Mouse (Mus musculus) macrophage (primary cell): Measurements from ENCODE around the gene Prss32. TPM values are rescaled to one million over a fixed set of nuclear protein-coding genes. Genes with fewer than 3 reads are reported as not detected.

Experiments
- H3K27ac ChIP-seq: fragments of 350-480 bp; formaldehyde crosslinking; 2 replicates; pipeline ENCODE4 v1.9.0; 2021
- H3K36me3 ChIP-seq: fragments of 350-480 bp; formaldehyde crosslinking; 2 replicates; pipeline ENCODE4 v1.9.0; 2021; ENCODE audit errors: inconsistent target
- H3K4me3 ChIP-seq: fragments of 350-480 bp; formaldehyde crosslinking; 2 replicates; pipeline ENCODE4 v1.9.0; 2021; ENCODE audit errors: inconsistent target
- H3K79me2 ChIP-seq: fragments of 350-480 bp; formaldehyde crosslinking; 2 replicates; pipeline ENCODE4 v1.9.0; 2021; ENCODE audit errors: inconsistent target
- WGBS: methylation state at CpG from one replicate; pipeline ENCODE4 v1.1.7; 2026; ENCODE audit warnings: inconsistent platforms; ENCODE audit not compliant: missing documents; 5-methylcytosine and 5-hydroxymethylcytosine counted together
- polyA plus RNA-seq: library from polyadenylated mRNA; stranded (reverse); fragments of 250-400 nt; gene quantifications from 3 replicates; pipeline ENCODE4 v1.2.4, GENCODE M21; 2018; ENCODE audit warnings: inconsistent platforms

Prss32 gene
- polyA plus RNA-seq, 1 experiment from 2014 or later: not detected

GRCm38 (mm10) chr17:23823018-23823417 lies 20.6 kb upstream of the Prss32 start:
- H3K79me2 ChIP-seq: peaks cover 51% of the 10 kb centered on the region
- 94% methylated on average over 15 of the region's 16 CpGs for WGBS
- no peak overlapping the region for H3K4me3 ChIP-seq
- H3K36me3 ChIP-seq: peaks cover 69% of the 10 kb centered on the region
- H3K27ac ChIP-seq: no peak overlapping the region

GRCm38 (mm10) chr17:23823614-23824013 lies 20.0 kb upstream of the Prss32 start:
- H3K79me2 ChIP-seq: peaks cover 51% of the 10 kb centered on the region
- H3K4me3 ChIP-seq: no peak overlapping the region
- 96% methylated on average over 12 of the region's 12 CpGs for WGBS
- no peak overlapping the region for H3K27ac ChIP-seq
- peaks cover 63% of the 10 kb centered on the region for H3K36me3 ChIP-seq

- Histone ChIP-seq H3K79me2 (peaks cover 32% of the 10 kb centered on the region), H3K4me3 (no peak overlapping the region), H3K36me3 (peaks cover 43% of the 10 kb centered on the region), H3K27ac (no peak overlapping the region)
- 87% methylated on average over 4 of the region's 4 CpGs for WGBS
Observed at GRCm38 (mm10) chr17:23825591-23825990, 18.1 kb upstream of the Prss32 start.

GRCm38 (mm10) chr17:23828271-23829001 lies 15.2 kb upstream of the Prss32 start:
- Histone ChIP-seq H3K27ac (peak overlapping the region; percentile 34), H3K36me3 (peaks cover 15% of the 10 kb centered on the region), H3K79me2 (peaks cover 28% of the 10 kb centered on the region), H3K4me3 (peak overlapping the region; percentile 78)
- 3% methylated on average over 47 of the region's 47 CpGs for WGBS

GRCm38 (mm10) chr17:23829064-23829619 lies 14.5 kb upstream of the Prss32 start, which contains the start of gene Elob:
Gene Elob (minus strand): TSS chr17:23829136.
- WGBS: under 1% methylated on average over 25 of the region's 42 CpGs
- peaks cover 28% of the 10 kb centered on the region for H3K79me2 ChIP-seq
- H3K36me3 ChIP-seq: peaks cover 8% of the 10 kb centered on the region
- H3K27ac ChIP-seq: peak within 1 kb of the TSS; percentile 80
- peak within 1 kb of the TSS; percentile 78 for H3K4me3 ChIP-seq

GRCm38 (mm10) chr17:23831201-23831600 lies 12.5 kb upstream of the Prss32 start:
- H3K4me3 ChIP-seq: no peak overlapping the region
- H3K27ac ChIP-seq: no peak overlapping the region
- WGBS: 92% methylated on average over 1 of the region's 1 CpGs
- H3K79me2 ChIP-seq: peaks cover 25% of the 10 kb centered on the region
- no peaks in the 10 kb centered on the region for H3K36me3 ChIP-seq

GRCm38 (mm10) chr17:23836006-23836575 lies 7.6 kb upstream of the Prss32 start, which contains the start of gene Prss33:
Gene Prss33 (minus strand): TSS chr17:23836056.
- Histone ChIP-seq H3K79me2 (no peaks in the 10 kb centered on the region), H3K36me3 (no peaks in the 10 kb centered on the region), H3K27ac (no peak within 1 kb of the TSS), H3K4me3 (no peak within 1 kb of the TSS)
- WGBS: 95% methylated on average over 8 of the region's 8 CpGs

GRCm38 (mm10) chr17:23841145-23841544 lies 2.5 kb upstream of the Prss32 start:
- Histone ChIP-seq H3K4me3 (no peak overlapping the region), H3K27ac (no peak overlapping the region), H3K79me2 (no peaks in the 10 kb centered on the region), H3K36me3 (no peaks in the 10 kb centered on the region)
- 34% methylated on average over 4 of the region's 4 CpGs for WGBS

- no peak overlapping the region for H3K27ac ChIP-seq
- 78% methylated on average over 21 of the region's 23 CpGs for WGBS
- H3K36me3 ChIP-seq: no peaks in the 10 kb centered on the region
- H3K4me3 ChIP-seq: no peak overlapping the region
- no peaks in the 10 kb centered on the region for H3K79me2 ChIP-seq
Observed at GRCm38 (mm10) chr17:23843141-23843811, 379 bp upstream of the Prss32 start.

- Histone ChIP-seq H3K36me3 (no peaks in the 10 kb centered on the region), H3K79me2 (no peaks in the 10 kb centered on the region), H3K27ac (no peak overlapping the region), H3K4me3 (no peak overlapping the region)
- WGBS: 89% methylated on average over 2 of the region's 2 CpGs
Observed at GRCm38 (mm10) chr17:23850028-23850427, 6.4 kb downstream of the Prss32 start.

- H3K36me3 ChIP-seq: no peaks in the 10 kb centered on the region
- WGBS: 58% methylated on average over 10 of the region's 19 CpGs
- H3K4me3 ChIP-seq: no peak overlapping the region
- no peak overlapping the region for H3K27ac ChIP-seq
- H3K79me2 ChIP-seq: no peaks in the 10 kb centered on the region
Observed at GRCm38 (mm10) chr17:23850853-23851749, 7.4 kb downstream of the Prss32 start.

- H3K79me2 ChIP-seq: no peaks in the 10 kb centered on the region
- no peak overlapping the region for H3K4me3 ChIP-seq
- WGBS: 44% methylated on average over 5 of the region's 5 CpGs
- H3K36me3 ChIP-seq: no peaks in the 10 kb centered on the region
- no peak overlapping the region for H3K27ac ChIP-seq
Observed at GRCm38 (mm10) chr17:23853292-23853691, 9.6 kb downstream of the Prss32 start.

GRCm38 (mm10) chr17:23854229-23854765 lies 10.6 kb downstream of the Prss32 start:
- no peak overlapping the region for H3K27ac ChIP-seq
- no peak overlapping the region for H3K4me3 ChIP-seq
- 94% methylated on average over 9 of the region's 10 CpGs for WGBS
- H3K79me2 ChIP-seq: no peaks in the 10 kb centered on the region
- H3K36me3 ChIP-seq: no peaks in the 10 kb centered on the region

- no peak overlapping the region for H3K4me3 ChIP-seq
- no peak overlapping the region for H3K27ac ChIP-seq
- no peaks in the 10 kb centered on the region for H3K79me2 ChIP-seq
- WGBS: 92% methylated on average over 6 of the region's 6 CpGs
- no peaks in the 10 kb centered on the region for H3K36me3 ChIP-seq
Observed at GRCm38 (mm10) chr17:23857193-23857592, 13.5 kb downstream of the Prss32 start.
